Mouse (Mus musculus) adipocyte (in vitro differentiated cells): ENCODE measurements at regions not wholly inside any gene's neighbourhood (a gene's known extent, or its start where the extent isn't known, plus 50 kb on each side); places are given as distances from the start of the nearest gene placed in this dataset.
A peak's percentile ranks its signal among the peaks of the same experiment; 100 is the strongest.

Experiments
- DNase-seq: peaks from one replicate; pipeline ENCODE4 v3.0.0-alpha.2; 2016; ENCODE audit warnings: low spot score

GRCm38 (mm10) chr13:105377038-105377437 is 66.4 kb upstream of the Htr1a start:
- peak; percentile 4 for DNase-seq

DNA sequence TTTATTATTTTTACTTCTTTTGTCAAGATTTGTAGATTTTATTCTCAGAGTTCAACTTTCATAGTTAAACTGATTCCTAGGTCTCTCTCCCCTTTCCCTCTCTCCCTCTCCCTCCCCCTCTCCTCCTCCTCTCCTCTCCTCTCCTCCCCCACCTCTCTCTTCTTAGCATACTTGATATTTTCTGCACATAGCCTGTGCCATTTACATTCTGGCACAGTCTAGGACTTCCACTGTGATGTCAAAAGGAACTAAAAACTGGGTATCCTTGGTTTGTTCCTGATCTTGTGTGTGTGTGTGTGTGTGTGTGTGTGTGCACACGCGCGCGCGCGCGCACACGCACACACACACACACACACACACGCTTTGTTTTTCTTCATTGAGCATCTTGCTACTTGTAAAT is 64.9 kb upstream of the Htr1a start:
- DNase-seq, result no peak

DNA sequence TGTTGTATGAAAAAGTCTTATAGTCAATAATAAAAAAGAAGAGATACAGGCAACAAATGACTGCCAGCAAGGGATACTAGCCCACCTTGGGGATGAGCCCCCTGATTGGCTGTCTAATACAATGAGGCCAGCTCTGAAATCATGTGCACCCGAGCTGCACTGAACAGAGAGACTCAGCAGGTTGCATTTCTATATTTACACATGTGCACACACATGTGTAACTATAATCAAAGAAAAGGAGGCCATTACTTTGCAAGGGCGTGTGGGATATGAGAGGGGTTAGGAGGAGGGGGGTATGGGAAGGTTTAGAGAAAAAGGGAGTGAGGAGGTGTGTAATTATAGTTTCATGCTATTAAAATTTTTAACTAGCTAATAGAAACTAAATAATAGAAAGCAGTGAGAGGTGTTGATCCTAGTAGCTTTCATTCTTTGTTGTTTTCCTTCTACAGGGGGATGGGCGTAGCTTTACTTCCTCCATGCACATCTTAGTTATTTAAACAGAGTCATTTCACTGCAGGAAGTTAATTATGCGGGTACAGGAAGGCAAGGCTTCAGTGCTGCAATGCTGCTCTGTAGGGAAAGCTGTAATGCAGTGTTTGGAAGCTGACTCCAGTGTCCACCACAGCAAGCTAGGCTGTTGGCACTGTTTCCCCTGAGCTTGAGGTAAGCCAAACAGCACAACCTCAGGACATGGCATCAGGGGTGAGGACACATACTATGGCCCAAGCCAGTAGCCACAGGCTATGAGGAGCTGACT is 56.2 kb upstream of the Htr1a start:
- no peak for DNase-seq
